Mouse (Mus musculus): ENCODE results near the gene Gm49450. TPM values are rescaled to one million over a fixed set of nuclear protein-coding genes. Genes with fewer than 3 reads are reported as not detected.

Gene Gm49450
- total and polyA plus RNA-seq, 2 experiments from 2014 or later, result 1,610 TPM; not detected in 1

DNA sequence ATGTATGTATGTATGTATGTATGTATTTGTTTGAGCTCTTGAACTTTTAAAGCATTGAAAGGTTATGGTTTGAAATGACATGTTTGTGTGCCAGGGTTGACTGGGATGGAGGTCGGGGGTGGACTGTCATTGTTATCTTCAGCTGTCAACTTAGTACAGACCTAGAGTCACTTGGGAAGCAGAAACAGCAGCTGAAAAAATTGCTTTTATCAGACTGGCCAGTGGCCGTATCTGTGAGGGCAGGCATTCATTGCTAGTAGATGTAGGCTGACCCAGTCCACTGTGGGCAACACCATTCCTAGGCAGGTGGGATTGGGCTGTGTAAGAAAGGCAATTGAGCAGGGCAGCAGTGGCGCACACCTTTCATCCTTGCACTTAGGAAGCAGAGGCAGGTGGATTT, 6.2 kb upstream of the Gm49450 start:
- H3K4me2 ChIP-seq (ENCODE audit: low read depth), result no peak overlapping the region
- H3K27ac ChIP-seq (ENCODE audit: low read depth, low read length), result no peak overlapping the region
- peaks cover 7% of the 10 kb centered on the region; the same call in 1 of the 2 replicates for H3K4me1 ChIP-seq (ENCODE audit: insufficient read depth)
- no peak overlapping the region for H3K9ac ChIP-seq
- 90% methylated on average over 3 of the region's 3 CpGs for WGBS
- DNase-seq, result no peak
- TF ChIP-seq CTCF (IDR thresholded peaks at IDR 0.05; ENCODE audit: low read depth), result no peak
- no peak overlapping the region for H3K4me3 ChIP-seq (ENCODE audit: low read depth, low read length)
- ATAC-seq, result no peak
- no peaks in the 10 kb centered on the region for H3K9me3 ChIP-seq (ENCODE audit: low read length)
- H3K36me3 ChIP-seq (ENCODE audit: insufficient read depth), result no peaks in the 10 kb centered on the region
- no peaks in the 10 kb centered on the region for H3K27me3 ChIP-seq (ENCODE audit: insufficient read depth, low read length)

DNA sequence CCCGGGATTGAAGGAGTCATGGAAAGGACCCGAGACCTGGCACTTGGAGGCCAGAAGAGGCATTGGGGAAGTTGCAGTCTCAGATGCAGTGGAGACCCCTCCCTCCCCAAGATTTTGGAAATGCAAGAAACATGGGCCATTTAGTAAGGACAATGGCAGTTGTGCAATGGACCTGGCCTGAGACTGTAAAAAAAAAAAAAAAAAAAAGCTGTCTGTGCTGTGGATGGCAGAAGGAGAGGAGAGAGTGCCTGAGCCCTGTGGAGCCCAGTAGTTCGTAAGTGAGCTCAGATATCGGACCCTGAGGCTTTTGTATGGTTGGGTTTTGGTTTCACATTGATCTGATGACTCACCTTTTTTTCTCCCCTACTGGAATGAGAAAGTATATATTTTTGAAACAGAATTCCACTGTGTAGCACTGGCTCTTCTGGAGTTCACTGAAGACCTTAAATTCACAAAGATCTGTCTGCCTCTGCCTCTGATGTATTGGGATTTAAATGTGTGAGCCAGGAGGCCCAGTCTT, 5.6 kb upstream of the Gm49450 start:
- no peak for TF ChIP-seq CTCF (IDR thresholded peaks at IDR 0.05; ENCODE audit: low read depth)
- DNase-seq, result no peak
- no peaks in the 10 kb centered on the region for H3K9me3 ChIP-seq (ENCODE audit: low read length)
- WGBS, result 87% methylated on average over 4 of the region's 4 CpGs
- no peak overlapping the region for H3K4me3 ChIP-seq (ENCODE audit: low read depth, low read length)
- H3K4me2 ChIP-seq (ENCODE audit: low read depth), result no peak overlapping the region
- no peaks in the 10 kb centered on the region for H3K27me3 ChIP-seq (ENCODE audit: insufficient read depth, low read length)
- no peak overlapping the region for H3K9ac ChIP-seq
- no peak for ATAC-seq
- H3K36me3 ChIP-seq (ENCODE audit: insufficient read depth), result no peaks in the 10 kb centered on the region
- peaks cover 7% of the 10 kb centered on the region; the same call in 1 of the 2 replicates for H3K4me1 ChIP-seq (ENCODE audit: insufficient read depth)
- H3K27ac ChIP-seq (ENCODE audit: low read depth, low read length), result no peak overlapping the region

DNA sequence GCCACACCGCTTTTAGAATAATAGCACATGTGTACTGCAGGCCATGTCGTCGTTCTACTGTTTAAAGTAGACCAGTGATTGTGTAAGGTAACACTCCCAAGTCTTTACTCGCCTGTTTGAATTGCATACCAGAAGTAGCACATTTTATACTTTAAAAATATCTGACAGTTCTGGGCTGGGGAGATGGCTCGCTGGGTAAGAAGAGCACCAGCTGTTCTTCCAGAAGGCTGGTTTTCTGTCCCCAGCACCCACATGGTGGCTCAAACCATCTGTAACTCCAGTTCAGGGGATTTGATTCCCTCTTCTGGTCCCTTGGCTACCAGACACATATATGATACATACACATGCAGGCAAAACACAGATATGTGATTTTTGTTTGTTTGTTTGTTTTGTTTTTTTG, 4.1 kb upstream of the Gm49450 start:
- H3K36me3 ChIP-seq (ENCODE audit: insufficient read depth), result no peaks in the 10 kb centered on the region
- H3K9me3 ChIP-seq (ENCODE audit: low read length), result no peaks in the 10 kb centered on the region
- H3K4me2 ChIP-seq (ENCODE audit: low read depth), result no peak overlapping the region
- WGBS, result 74% methylated on average over 5 of the region's 5 CpGs
- H3K4me3 ChIP-seq (ENCODE audit: low read depth, low read length), result no peak overlapping the region
- no peak for TF ChIP-seq CTCF (IDR thresholded peaks at IDR 0.05; ENCODE audit: low read depth)
- peaks cover 7% of the 10 kb centered on the region; the same call in 1 of the 2 replicates for H3K4me1 ChIP-seq (ENCODE audit: insufficient read depth)
- no peak overlapping the region for H3K9ac ChIP-seq
- no peak overlapping the region for H3K27ac ChIP-seq (ENCODE audit: low read depth, low read length)
- ATAC-seq (no peak), DNase-seq (no peak)
- H3K27me3 ChIP-seq (ENCODE audit: insufficient read depth, low read length), result no peaks in the 10 kb centered on the region

DNA sequence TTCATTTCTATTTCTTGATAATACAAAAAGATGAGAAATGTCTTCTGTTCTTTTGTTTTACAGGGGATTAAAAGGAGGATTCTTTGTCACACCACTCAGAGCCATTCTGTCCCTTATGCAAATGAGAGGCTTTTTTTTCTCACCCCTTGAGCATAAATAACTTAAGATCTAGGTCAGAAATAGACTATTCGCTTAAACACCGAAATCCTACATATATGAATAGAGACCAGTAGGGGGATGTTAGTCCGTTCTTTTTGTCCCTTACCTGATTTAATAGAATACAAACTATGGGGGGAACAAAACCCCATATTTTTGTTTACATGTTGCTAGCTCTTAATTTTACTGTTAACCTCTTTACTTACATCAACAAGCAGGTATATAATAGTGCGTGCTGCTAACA, 2.6 kb upstream of the Gm49450 start:
- peak; percentile 39 for DNase-seq
- 36% methylated on average over 4 of the region's 4 CpGs for WGBS
- Histone ChIP-seq H3K4me1 (ENCODE audit: insufficient read depth) (peaks cover 7% of the 10 kb centered on the region; the same call in 1 of the 2 replicates), H3K9ac (peak overlapping the region; percentile 100), H3K9me3 (ENCODE audit: low read length) (no peaks in the 10 kb centered on the region), H3K4me3 (ENCODE audit: low read depth, low read length) (peak overlapping the region; percentile 81; the same call in 1 of the 2 replicates), H3K27me3 (ENCODE audit: insufficient read depth, low read length) (no peaks in the 10 kb centered on the region), H3K36me3 (ENCODE audit: insufficient read depth) (0 out of 2 replicates have a peak, but pooled peaks cover 1% of the 10 kb centered on the region), H3K27ac (ENCODE audit: low read depth, low read length) (peak overlapping the region; percentile 100), H3K4me2 (ENCODE audit: low read depth) (peak overlapping the region; percentile 61)
- peak; percentile 45 for TF ChIP-seq CTCF (IDR thresholded peaks at IDR 0.05; ENCODE audit: low read depth)
- ATAC-seq, result no peak

DNA sequence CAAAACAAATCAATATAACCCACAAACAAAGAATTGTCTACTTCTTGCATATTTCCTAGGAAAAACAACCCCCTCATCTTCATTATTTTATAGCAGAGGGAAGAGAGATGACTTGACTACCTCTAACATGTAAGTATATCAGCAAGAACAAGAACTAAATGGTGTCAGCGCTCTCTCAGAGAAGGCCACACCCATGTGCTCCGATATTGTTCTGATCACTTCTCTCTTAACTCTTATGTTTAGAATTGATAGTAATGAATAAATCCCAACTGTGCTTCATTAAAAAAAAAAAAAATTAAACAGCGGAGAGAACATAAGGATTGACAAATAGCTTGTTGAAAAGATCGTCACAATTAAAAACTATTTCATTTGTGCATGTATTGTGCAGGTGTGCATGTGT, 2.0 kb upstream of the Gm49450 start:
- Histone ChIP-seq H3K36me3 (ENCODE audit: insufficient read depth) (0 out of 2 replicates have a peak, but pooled peaks cover 2% of the 10 kb centered on the region), H3K4me3 (ENCODE audit: low read depth, low read length) (peak overlapping the region; percentile 81), H3K4me1 (ENCODE audit: insufficient read depth) (peaks cover 7% of the 10 kb centered on the region; the same call in 1 of the 2 replicates), H3K27ac (ENCODE audit: low read depth, low read length) (peak overlapping the region; percentile 100), H3K9me3 (ENCODE audit: low read length) (no peaks in the 10 kb centered on the region), H3K4me2 (ENCODE audit: low read depth) (peak overlapping the region; percentile 61), H3K9ac (peak overlapping the region; percentile 100), H3K27me3 (ENCODE audit: insufficient read depth, low read length) (no peaks in the 10 kb centered on the region)
- ATAC-seq, result no peak
- no peak for TF ChIP-seq CTCF (IDR thresholded peaks at IDR 0.05; ENCODE audit: low read depth)
- 23% methylated on average over 4 of the region's 4 CpGs for WGBS
- DNase-seq, result peak; percentile 71

DNA sequence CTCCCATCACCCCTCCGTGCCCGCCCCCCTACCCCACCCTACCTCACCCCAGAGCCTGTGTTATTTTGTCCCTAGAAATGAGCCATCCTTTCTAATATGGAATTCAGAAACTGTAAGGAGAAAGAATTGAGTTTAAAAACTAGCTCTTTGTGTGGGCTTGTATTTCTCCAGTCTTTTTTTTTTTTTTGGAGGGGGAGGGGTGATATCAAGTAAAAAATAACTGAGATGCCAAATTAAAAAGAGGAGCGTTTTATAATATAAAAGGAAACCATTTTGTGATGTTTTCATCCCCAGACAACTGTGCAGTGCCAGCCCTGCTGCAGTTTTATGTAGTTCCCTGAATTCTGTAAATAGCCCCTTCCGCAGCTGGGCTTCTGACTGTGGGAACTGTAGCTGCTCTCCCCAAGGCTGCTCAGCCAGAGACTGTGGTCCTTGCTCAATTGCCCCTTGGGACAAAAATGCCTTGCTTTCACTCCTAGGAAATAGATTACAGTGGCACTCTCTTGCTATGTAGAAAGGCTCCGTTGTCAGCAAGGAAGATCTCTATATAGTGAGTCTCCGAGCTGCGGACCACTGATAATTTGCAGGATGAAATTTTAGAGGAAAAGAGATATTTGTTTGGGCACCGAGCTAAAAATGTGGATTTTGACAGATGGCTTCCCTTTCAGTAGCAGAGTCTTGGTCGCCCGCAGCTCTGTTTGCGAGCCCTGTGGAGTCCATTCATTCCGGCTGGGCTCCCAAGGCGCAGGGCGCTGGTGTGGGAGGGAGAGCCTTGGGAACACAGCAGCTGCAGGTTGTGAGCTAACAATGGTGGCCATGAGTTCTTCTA, 1.3 kb upstream of the Gm49450 start:
- WGBS, result 4% methylated on average over 14 of the region's 14 CpGs

More for the DNA sequence above, 1.3 kb upstream of the Gm49450 start:
- peak overlapping the region; percentile 100 for H3K9ac ChIP-seq
- no peaks in the 10 kb centered on the region for H3K27me3 ChIP-seq (ENCODE audit: insufficient read depth, low read length)
- ATAC-seq, result peak; percentile 17
- DNase-seq, result peak; percentile 83
- H3K27ac ChIP-seq (ENCODE audit: low read depth, low read length), result peak overlapping the region; percentile 100
- no peaks in the 10 kb centered on the region for H3K9me3 ChIP-seq (ENCODE audit: low read length)
- H3K36me3 ChIP-seq (ENCODE audit: insufficient read depth), result 0 out of 2 replicates have a peak, but pooled peaks cover 2% of the 10 kb centered on the region
- H3K4me1 ChIP-seq (ENCODE audit: insufficient read depth), result peaks cover 7% of the 10 kb centered on the region; the same call in 1 of the 2 replicates
- H3K4me2 ChIP-seq (ENCODE audit: low read depth), result peak overlapping the region; percentile 61
- no peak for TF ChIP-seq CTCF (IDR thresholded peaks at IDR 0.05; ENCODE audit: low read depth)
- peak overlapping the region; percentile 81 for H3K4me3 ChIP-seq (ENCODE audit: low read depth, low read length)
